Mouse (Mus musculus) stomach, postnatal 0 days (tissue): ENCODE measurements around the gene Zfp704. TPM values are rescaled to one million over a fixed set of nuclear protein-coding genes. Genes with fewer than 3 reads are reported as not detected.

Experiments
- ATAC-seq: fragments of 200-750 bp; cut with Nextera tagmentation; 2 replicates; pipeline ENCODE4 v1.8.0; 2017; ENCODE audit not compliant: low FRiP score, low TSS enrichment
- DNase-seq: peaks from one replicate; pipeline ENCODE4 v3.0.0-alpha.2; 2016; ENCODE audit warnings: low spot score
- H3K27ac ChIP-seq: fragments of 300-500 bp; sonication (generic); replicated peaks from 2 replicates; pipeline ENCODE4 v1.5.1; 2014; ENCODE audit warnings: mild to moderate bottlenecking, control low read depth
- H3K27me3 ChIP-seq: fragments of 300-500 bp; sonication (generic); 2 replicates; pipeline ENCODE4 v1.6.1; 2014; ENCODE audit warnings: low read length; ENCODE audit not compliant: control insufficient read depth, insufficient read depth
- H3K36me3 ChIP-seq: fragments of 300-500 bp; sonication (generic); 2 replicates; pipeline ENCODE4 v1.6.1; 2014; ENCODE audit warnings: low read length, mixed read lengths; ENCODE audit not compliant: control insufficient read depth, insufficient read depth
- H3K4me1 ChIP-seq: fragments of 300-500 bp; sonication (generic); replicated peaks from 2 replicates; pipeline ENCODE4 v1.6.1; 2014; ENCODE audit warnings: antibody characterized with exemption; ENCODE audit not compliant: control insufficient read depth, insufficient read depth
- H3K4me2 ChIP-seq: fragments of 300-500 bp; sonication (generic); replicated peaks from 2 replicates; pipeline ENCODE4 v1.6.1; 2014; ENCODE audit warnings: low read depth, mild to moderate bottlenecking, control low read depth, moderate library complexity
- H3K4me3 ChIP-seq: fragments of 300-500 bp; sonication (generic); 2 replicates; pipeline ENCODE4 v1.5.1; 2014; ENCODE audit warnings: low read depth, low read length, control low read depth
- H3K9ac ChIP-seq: fragments of 300-500 bp; sonication (generic); 2 replicates; pipeline ENCODE4 v1.6.1; 2014; ENCODE audit warnings: mild to moderate bottlenecking, low read length, control low read depth, mixed read lengths
- H3K9me3 ChIP-seq: fragments of 300-500 bp; sonication (generic); 2 replicates; pipeline ENCODE4 v1.6.1; 2016; ENCODE audit warnings: low read length; ENCODE audit not compliant: control insufficient read depth
- CTCF ChIP-seq: IDR thresholded peaks from 2 replicates; pipeline ENCODE4 v1.5.1; 2016; ENCODE audit warnings: antibody characterized with exemption, low read depth, mild to moderate bottlenecking, moderate library complexity
- EP300 ChIP-seq: optimal IDR thresholded peaks from 2 replicates; pipeline ENCODE3; 2016; ENCODE audit warnings: antibody characterized with exemption
- WGBS: fragments of 180-500 bp; shearing (Covaris S2); extraction: QIAGEN DNeasy Blood & Tissue Kit; methylation state at CpG from one replicate; pipeline ENCODE4 v1.1.7; 2014; 5-methylcytosine and 5-hydroxymethylcytosine counted together
- polyA plus RNA-seq: library from polyadenylated mRNA; unstranded; fragments of >200 nt; fragmentation: Nextera tagmentation; extraction: Ambion mirVana; gene quantifications from 2 replicates; pipeline ENCODE4 v1.2.1, GENCODE M21; 2015

The Zfp704 gene
- polyA plus RNA-seq, 1 experiment from 2014 or later = 3.4 TPM

DNA sequence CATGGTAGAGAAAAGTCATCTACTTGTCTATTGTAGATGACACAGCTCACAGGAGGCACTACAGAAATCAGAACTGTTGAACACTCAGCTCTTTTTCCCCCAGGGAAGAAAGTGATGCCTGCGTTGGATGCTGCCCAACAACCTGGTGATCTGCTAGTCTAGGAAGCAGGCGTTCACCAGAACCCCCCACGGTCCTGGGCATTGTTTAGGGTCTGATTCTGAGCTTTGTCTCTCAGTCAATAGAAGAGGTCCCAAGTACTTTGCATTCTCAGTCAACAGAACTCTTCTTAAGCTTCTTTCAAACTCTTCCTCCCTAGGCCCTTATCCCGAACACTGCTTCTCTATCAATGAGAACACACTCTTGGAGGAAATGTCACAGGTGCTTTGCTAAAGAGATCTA, 122.2 kb downstream of the Zfp704 start:
- no peak for DNase-seq
- no peaks in the 10 kb centered on the region for H3K27me3 ChIP-seq
- 85% methylated on average over 4 of the region's 4 CpGs for WGBS
- TF ChIP-seq EP300 (no peak), CTCF (no peak)
- no peak overlapping the region for H3K27ac ChIP-seq
- no peaks in the 10 kb centered on the region for H3K4me1 ChIP-seq
- no peak for ATAC-seq
- H3K36me3 ChIP-seq = no peaks in the 10 kb centered on the region
- H3K9me3 ChIP-seq = no peaks in the 10 kb centered on the region
- no peak overlapping the region for H3K4me2 ChIP-seq
- H3K9ac ChIP-seq = no peak overlapping the region
- no peak overlapping the region for H3K4me3 ChIP-seq

GRCm38 (mm10) chr3:9485506-9485905, 124.4 kb downstream of the Zfp704 start:
- 83% methylated on average over 3 of the region's 3 CpGs for WGBS
- TF ChIP-seq CTCF = no peak
- Histone ChIP-seq H3K27me3 (no peaks in the 10 kb centered on the region), H3K9ac (no peak overlapping the region), H3K9me3 (no peaks in the 10 kb centered on the region), H3K4me1 (no peaks in the 10 kb centered on the region), H3K27ac (no peak overlapping the region), H3K4me3 (no peak overlapping the region), H3K4me2 (no peak overlapping the region), H3K36me3 (no peaks in the 10 kb centered on the region)
- ATAC-seq (no peak), DNase-seq (no peak)

DNA sequence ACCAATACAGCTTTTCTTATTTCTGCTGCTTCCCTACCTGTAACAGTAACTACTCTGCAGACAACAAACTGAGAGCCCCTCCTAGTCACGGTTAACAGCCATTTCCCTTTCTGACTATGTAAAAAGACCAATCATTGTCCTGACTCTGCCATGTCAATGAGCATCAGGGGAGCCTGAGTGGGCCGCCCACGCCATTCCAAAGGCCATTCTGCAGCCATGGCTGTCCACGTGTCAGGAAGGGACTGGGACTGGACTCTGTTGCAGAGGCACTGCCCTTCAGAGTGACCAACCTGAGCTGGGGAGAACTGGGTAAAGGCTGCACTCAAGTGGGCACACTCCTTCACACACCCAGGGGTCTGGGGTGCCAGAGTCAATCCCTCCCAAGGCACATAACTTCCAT, 127.9 kb downstream of the Zfp704 start:
- 83% methylated on average over 4 of the region's 4 CpGs for whole genome bisulfite sequencing
- no peak for ATAC-seq
- DNase-seq = peak; percentile 11

DNA sequence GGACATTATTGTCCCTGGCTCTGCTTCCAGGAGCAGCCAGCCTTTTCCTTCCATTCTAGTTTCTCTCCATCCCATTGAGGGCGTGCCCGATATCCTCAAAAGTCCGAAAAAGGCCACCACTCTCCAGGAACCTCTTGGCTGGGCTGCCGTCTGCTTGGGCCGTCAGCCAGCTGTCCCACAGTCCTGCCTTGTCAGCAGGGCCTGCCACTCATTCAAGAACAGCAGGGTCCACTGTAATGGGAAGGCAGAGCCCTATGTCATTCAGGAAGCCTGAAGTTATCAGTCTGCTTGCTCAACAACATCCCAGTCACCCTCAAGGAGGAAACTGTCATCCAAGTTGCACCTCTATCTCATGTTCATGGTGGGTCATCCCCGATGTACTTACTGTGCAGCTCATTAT, 128.5 kb downstream of the Zfp704 start:
- 63% methylated on average over 6 of the region's 6 CpGs for WGBS
- DNase-seq (peak; percentile 15), ATAC-seq (no peak; the same call in 1 of the 2 replicates)

More for the DNA sequence above, 127.9 kb downstream of the Zfp704 start:
- Histone ChIP-seq H3K9ac (no peak overlapping the region), H3K36me3 (no peaks in the 10 kb centered on the region), H3K4me2 (no peak overlapping the region), H3K4me1 (no peaks in the 10 kb centered on the region), H3K27ac (no peak overlapping the region), H3K27me3 (no peaks in the 10 kb centered on the region), H3K4me3 (no peak overlapping the region), H3K9me3 (no peaks in the 10 kb centered on the region)
- TF ChIP-seq CTCF (no peak), EP300 (no peak)

GRCm38 (mm10) chr3:9480936-9481335, 128.9 kb downstream of the Zfp704 start:
- 82% methylated on average over 5 of the region's 5 CpGs for WGBS

More for the DNA sequence above, 128.5 kb downstream of the Zfp704 start:
- Histone ChIP-seq H3K27ac (no peak overlapping the region), H3K4me2 (no peak overlapping the region), H3K9me3 (no peaks in the 10 kb centered on the region), H3K4me3 (no peak overlapping the region), H3K4me1 (no peaks in the 10 kb centered on the region), H3K9ac (no peak overlapping the region), H3K27me3 (no peaks in the 10 kb centered on the region), H3K36me3 (no peaks in the 10 kb centered on the region)
- no peak for TF ChIP-seq EP300
- TF ChIP-seq CTCF = no peak

GRCm38 (mm10) chr3:9477386-9477785, 132.5 kb downstream of the Zfp704 start:
- Histone ChIP-seq H3K27ac (no peak overlapping the region), H3K4me2 (no peak overlapping the region), H3K27me3 (no peaks in the 10 kb centered on the region), H3K4me1 (no peaks in the 10 kb centered on the region), H3K36me3 (peaks cover 3% of the 10 kb centered on the region; the same call in 1 of the 2 replicates), H3K4me3 (no peak overlapping the region), H3K9me3 (no peaks in the 10 kb centered on the region), H3K9ac (no peak overlapping the region)
- ATAC-seq = no peak
- 64% methylated on average over 2 of the region's 2 CpGs for WGBS
- no peak for DNase-seq
- TF ChIP-seq CTCF = no peak
- TF ChIP-seq EP300 = no peak

More at GRCm38 (mm10) chr3:9480936-9481335, 128.9 kb downstream of the Zfp704 start:
- no peak overlapping the region for H3K4me3 ChIP-seq
- DNase-seq (no peak), ATAC-seq (0 out of 2 replicates have a peak, but pooled peaks have one; percentile 40)
- H3K9ac ChIP-seq = no peak overlapping the region
- no peak overlapping the region for H3K27ac ChIP-seq
- H3K9me3 ChIP-seq = no peaks in the 10 kb centered on the region
- TF ChIP-seq CTCF (no peak), EP300 (no peak)
- no peaks in the 10 kb centered on the region for H3K36me3 ChIP-seq
- no peaks in the 10 kb centered on the region for H3K27me3 ChIP-seq
- H3K4me2 ChIP-seq = no peak overlapping the region
- no peaks in the 10 kb centered on the region for H3K4me1 ChIP-seq
